Mouse (Mus musculus) spleen, postnatal 10 days (tissue): ENCODE measurements around the gene Pyroxd1.

Source experiments
- DNase-seq, 2 experiments: peaks; one replicate each; pipeline ENCODE4 v3.0.0; 2021 to 2022; ENCODE audit warnings: low spot score in 2 of 2

The Pyroxd1 gene

DNA sequence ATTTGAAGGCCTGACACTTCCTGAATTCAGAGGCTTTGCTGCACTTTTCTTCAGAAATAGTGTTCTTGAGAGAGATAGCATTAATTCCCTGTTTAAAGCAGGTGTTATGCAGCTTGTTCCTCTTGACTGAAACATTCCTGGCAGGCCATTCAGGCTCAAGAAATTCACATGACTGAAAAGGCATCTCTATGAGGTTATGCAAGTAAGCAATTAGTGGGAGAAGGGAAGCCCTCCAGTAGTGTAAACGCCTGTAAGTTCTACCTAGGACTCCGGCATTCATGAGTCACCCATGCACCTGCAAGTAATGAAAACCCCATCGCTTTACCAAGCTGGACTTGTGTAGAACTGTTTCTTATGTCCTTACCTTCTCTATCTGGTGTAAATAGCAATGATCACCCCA lies 24.1 kb downstream of the Pyroxd1 start:
- no peak for DNase-seq

DNA sequence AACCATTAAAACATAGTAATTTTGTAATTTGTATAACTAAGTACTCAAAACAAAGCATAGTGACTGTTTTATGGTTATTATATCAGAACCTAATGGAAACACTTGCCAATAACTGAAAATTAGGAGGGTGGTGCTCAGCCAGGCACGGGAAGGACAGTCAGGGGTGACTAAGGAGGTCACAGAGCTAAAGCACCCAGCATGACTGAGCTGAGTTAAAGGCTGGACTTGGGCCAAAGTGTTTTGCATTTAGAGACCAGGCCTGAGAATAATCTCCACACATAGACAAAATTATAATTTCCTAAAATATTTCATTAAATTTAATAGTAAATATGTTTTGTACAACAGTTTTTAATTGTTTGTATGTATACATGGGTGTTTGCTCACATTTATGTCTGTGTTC lies 31.6 kb downstream of the Pyroxd1 start:
- no peak for DNase-seq

DNA sequence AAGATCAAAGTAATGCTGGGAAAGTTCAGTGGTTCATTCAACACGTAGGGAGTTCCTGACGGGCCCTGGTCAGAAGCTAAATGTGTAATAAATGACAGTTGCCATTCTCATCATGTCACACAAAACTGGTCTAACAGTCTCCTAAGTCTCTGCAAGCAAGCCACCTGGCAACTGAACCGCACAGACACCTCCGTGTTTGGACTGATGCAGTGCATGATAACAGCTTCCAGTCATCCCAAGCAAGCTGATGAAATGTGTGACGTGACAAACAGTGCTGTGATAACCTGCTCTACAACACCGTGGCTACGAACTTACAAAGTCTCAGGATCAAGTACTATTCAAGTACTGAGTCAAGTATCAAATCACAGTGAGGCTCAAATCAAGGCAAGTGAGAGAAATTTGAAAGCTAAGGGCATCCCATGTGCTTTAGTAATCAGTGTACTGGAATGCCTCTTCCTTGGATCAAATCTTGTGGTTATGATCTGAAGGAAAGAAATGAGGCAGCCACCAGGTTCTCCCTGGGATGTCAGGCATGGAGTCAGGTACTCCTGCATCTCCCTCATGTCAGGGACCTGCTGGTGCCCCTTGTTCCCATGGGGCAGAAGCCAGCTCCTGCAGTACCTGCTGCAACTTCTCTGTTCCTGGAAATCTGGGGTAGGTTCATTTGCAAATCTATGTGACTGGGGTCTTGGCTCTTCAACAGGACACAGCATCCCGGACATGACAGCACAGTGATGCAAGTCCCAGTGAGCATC lies 33.3 kb downstream of the Pyroxd1 start:
- no peak for DNase-seq

DNA sequence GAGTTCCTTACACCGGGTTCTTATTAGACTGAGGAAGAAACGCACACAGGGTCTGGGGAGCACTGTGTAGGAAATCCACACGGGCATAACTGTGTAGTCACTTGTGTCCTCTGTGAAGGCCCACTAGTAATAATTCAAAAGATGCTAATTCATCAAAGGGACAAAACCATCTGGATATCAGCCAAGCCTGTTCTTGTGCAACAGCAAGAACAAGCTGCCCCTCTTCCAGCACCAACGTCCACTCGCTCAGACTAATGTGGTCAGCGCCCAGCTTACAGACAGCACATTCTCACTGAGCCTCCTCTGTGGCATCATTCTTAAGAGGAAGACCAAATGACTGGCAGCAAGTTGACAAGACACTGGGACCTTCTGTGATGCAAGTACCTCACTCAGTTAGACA lies 34.5 kb downstream of the Pyroxd1 start:
- no peak for DNase-seq

DNA sequence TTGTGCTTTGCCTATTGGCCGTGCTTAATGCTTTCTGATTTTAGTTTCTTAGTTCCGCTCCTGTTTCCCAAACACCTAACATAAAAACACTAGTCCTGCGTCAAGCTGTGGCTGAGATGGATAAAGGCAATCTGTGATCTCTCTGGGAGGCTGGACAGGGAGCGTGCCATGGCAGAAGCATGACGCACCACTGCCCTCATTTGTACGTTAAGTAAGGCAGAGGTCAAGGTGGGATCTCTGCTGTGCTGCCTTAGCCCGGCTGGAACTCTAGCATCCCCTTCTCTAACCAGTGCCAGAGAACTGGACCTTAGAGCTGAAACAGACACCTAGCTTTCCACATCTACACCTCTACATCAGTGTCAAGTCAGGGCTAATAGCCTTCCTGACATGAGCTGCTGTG lies 36.2 kb downstream of the Pyroxd1 start:
- DNase-seq: no peak

DNA sequence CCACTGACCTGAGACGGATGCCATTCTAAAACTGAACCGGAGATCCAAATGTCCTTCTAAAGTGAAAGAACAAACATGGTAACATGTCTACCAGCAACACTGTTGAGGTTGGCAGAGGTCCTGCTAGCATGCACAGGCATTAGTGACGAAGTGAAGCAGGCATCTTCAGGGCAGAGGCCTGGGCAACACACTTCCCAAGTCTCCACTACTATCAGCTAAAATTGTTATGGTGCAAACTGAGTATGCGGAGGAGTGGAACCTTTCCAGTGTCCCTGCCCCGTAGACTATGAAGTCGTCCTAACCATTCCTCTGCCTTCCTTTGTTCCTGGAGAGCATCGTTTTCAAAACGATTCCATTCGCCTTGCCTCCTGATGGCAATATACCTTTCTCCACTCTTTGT lies 39.1 kb downstream of the Pyroxd1 start:
- DNase-seq: no peak

DNA sequence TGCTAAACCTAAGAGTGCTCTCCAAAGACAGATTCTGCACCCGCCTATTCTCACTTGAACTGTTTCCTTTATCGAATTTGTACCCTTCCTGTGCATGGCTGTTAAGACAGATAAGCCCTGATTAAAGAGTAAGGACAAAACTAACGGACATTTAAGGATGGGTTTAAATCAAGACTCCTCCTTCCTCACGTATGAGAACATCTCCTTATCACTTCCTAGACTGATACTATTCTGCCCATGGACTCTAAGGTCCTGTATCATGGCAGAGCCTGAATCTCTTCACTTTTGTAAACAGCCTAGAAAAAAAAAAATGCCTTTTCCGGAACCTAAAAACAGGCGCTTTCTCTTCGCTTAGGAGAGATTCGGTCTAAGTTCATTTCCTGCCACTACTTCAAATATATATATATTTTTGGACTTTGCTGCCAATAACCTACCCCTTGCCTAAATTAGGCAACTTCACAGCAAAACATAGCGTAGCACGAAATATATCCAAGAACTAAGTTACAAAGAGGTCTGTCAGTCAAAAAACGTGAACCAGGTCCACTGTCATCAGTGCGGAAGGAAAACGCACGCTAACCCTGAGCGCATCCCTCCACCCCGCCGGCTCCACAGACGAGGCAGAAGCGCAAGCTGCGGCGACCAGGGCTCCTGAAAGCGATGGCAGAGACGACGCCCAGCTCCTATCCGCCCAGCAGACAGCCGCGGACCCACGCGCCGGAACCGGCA lies 41.0 kb downstream of the Pyroxd1 start:
- DNase-seq: no peak

DNA sequence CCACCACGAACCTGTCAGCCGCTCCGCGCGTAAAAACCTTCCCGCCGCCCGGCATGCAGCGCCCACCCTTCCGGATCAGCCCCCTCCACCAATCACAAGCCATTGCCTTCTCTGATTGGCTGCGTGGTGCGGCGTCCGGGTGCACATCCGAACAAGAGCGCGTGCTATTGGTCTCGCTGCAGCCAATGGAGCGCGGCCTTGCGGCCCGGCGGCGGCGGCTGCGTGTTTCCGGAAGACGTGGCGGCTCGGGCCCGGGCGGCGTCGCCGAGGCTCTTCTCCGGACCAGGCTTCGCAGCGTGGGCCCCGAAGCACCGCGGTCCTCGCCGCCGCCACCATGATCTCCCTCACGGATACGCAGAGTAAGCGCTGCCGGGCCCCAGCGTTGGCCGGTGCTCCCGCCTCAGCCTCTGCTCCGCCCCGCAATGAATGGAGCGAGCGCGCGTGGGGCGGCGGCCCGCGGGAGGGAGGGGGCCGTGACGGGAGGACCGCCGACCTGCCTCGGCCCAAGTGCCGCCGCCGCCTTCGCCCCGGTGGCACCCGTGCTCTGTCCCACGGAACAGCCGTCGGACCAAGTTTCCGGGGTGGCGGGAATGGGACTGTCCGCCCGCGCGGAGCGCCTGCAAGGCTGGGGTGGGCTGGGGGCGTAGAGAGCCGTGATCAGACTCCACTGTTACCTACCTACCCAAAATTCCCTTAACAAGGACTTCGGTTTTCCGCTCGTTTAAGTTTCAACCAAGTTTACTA lies 41.7 kb downstream of the Pyroxd1 start, which contains the start of the genes Recql and Golt1b:
Recql (minus strand) TSS at position 77 of the 744 bp plus-strand sequence.
Golt1b (plus strand) TSS at position 211 of the 744 bp plus-strand sequence.
- peak; percentile 89 to 96 for DNase-seq

DNA sequence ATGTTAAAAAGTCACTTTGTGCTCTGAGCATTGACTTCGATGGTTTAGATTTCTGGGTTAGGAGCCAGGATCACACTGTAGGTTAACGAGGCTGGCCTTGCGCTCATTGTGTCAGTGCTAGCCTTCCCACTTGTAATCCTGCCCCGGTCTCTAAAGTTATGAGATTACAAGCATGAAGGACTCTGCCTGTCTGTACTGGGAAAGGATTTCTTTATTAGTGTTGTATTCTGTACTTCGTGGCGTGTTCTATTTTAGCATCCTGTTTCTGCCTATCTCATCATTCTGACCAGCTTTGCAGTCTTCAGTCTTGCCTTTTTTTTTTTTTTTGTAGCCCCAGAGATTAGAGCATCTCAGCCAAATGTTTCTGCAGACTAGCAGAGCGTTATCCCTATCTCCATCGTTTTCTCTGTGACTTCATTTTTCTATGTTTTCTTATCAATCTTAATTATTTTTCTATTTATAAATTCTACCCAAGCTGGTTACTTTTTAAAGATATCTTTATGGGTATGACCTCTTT lies 42.4 kb downstream of the Pyroxd1 start:
- DNase-seq: no peak

DNA sequence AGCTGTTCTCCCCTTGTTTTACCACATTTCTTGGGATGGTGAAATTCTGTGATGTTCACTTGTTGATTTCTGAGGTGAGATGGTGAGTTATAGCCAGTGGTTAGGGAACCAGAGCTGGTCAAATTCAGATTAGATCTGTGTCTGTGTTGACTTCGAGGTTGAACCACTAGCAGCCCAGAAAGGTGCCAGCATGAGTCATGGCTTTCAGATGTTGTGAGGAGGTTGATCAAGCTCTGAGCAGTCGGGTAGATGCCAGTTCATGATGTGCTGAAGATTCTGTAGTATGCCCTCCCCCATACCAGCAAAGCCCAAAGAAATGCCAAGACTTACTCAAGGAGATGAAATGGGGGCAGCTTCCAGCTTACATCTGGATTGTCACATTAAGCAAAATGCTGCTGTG lies 43.6 kb downstream of the Pyroxd1 start:
- DNase-seq: no peak

DNA sequence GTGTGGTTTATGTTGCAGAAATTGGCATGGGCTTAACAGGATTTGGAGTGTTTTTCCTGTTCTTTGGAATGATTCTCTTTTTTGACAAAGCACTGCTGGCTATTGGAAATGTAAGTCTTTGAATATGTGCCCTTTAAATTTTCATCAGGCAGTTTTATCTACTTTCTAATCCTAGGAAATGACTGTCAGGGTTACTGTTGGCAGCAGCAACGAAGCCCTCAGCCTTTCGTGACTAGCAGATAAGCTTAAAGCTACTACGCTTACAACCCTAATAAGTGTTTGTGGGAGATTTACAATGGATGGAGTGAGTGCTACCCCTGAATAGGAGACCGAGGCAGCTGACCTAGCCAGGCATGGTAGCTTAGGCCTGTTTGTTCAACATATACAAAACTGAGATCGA lies 46.9 kb downstream of the Pyroxd1 start:
- no peak for DNase-seq

DNA sequence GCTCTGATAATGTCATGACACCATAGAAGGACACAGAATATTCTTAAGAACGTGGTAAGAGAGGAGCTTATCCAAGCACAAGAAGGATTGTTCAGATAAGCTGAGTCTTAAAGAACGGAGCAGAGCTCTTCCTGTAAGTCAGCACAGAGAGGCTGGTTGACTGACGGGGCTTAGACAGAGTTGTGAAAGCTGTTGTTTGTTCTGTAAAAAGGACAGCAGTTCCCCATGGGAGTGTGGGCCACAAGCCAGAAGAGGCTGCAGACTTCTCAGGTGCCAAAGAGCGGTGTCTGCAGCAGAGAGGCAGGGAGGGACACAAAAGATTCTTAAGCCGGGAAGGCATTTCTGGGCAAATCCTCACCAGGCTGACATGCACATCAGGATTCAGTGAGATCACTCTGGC lies 49.2 kb downstream of the Pyroxd1 start:
- DNase-seq: no peak

DNA sequence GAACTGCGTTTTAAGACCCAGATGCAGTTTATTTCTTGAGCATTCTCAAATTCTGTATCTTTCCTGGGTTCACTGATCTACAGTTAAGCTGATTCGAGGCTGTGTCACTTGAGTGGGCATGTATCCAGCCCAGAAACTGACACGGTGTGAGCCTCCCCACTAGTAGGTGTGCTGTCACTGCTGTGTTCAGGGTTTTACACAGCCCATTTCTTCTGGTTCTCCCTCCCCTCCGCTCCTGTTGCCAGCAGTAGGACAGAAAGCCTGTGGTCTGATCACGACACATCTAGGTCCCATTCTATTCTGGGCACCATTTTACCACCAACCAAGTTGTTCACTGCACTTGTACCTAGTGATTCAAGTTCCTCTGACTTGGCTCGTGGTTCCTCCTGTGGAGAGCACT lies 50.3 kb downstream of the Pyroxd1 start:
- no peak for DNase-seq

DNA sequence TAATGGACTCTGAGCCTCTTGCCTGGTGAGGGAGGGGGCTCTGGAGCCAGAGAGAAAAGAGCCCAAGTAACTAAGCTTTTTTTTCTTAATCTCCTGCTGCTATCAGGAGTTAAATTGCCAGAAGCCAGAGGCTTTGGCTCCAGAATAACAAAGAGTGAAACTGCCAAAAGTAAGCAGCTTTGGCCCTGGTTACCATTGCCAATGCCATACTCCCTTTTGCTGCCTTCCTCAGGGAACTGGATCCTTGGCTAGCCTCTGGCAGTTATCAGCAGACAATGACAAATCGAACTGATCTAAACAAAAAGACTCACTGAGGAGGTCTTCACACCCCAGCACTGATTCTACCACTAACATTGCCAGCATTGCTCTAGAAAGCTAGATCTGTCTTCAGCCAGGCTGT lies 65.7 kb downstream of the Pyroxd1 start:
- DNase-seq: no peak
